Mouse (Mus musculus) layer of hippocampus, adult 9-10 months (tissue): ENCODE data around the gene Akr1cl.

Experiments
- DNase-seq: peaks from one replicate; pipeline ENCODE4 v3.0.0; 2022; ENCODE audit warnings: low spot score

Gene Akr1cl

GRCm38 (mm10) chr1:64988176-64988575 lies 44.4 kb downstream of the Akr1cl start:
- DNase-seq: no peak

GRCm38 (mm10) chr1:64986120-64986519 lies 46.4 kb downstream of the Akr1cl start:
- peak; percentile 80 for DNase-seq

- no peak for DNase-seq
Measured at GRCm38 (mm10) chr1:64983247-64983646, 49.3 kb downstream of the Akr1cl start.

- no peak for DNase-seq
Measured at GRCm38 (mm10) chr1:64978321-64978799, 54.2 kb downstream of the Akr1cl start.

- no peak for DNase-seq
Measured at GRCm38 (mm10) chr1:64975346-64975745, 57.2 kb downstream of the Akr1cl start.

- no peak for DNase-seq
Measured at GRCm38 (mm10) chr1:64970685-64971084, 61.9 kb downstream of the Akr1cl start.
